Mouse (Mus musculus): ENCODE results near the gene Mgll. TPM values are rescaled to one million over a fixed set of nuclear protein-coding genes. Genes with fewer than 3 reads are reported as not detected.

Gene Mgll
- polyA plus RNA-seq, 1 experiment from 2014 or later: 44.4 TPM

- no peaks in the 10 kb centered on the region for H3K36me3 ChIP-seq
- no peak; the same call in 1 of the 2 replicates for ATAC-seq (replicated peaks; ENCODE audit: insufficient number of reproducible peaks, insufficient read depth, low FRiP score, low read depth)
- 74% methylated on average over 3 of the region's 3 CpGs for WGBS
Measured at GRCm38 (mm10) chr6:88810291-88810690, 86.1 kb downstream of the Mgll start.

DNA sequence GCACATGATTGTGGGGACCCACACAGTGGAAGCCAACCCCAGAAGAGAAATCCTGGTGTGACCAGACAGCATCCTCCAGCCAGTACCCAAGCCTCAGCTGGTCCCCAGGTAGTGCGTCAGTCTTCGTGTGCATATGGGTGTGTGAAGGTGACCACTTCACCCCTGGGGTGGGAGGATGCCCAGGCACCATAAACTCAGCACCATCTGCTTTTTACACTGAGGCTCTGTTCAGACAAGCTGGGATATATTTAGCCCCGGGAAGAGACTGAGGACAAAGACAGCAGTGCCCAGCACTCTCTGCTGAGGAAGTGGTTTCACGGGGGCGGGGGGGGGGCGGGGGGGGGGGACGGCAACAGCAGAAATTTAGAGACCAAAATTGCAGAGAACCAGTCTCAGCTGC, 87.2 kb downstream of the Mgll start:
- Histone ChIP-seq H3K27ac (no peak overlapping the region; the same call in 1 of the 2 replicates), H3K36me3 (no peaks in the 10 kb centered on the region), H3K27me3 (no peaks in the 10 kb centered on the region), H3K9me3 (replicated peaks) (no peaks in the 10 kb centered on the region), H3K4me2 (no peak overlapping the region), H3K4me3 (no peak overlapping the region), H3K4me1 (replicated peaks) (peaks cover 28% of the 10 kb centered on the region), H3K9ac (no peak overlapping the region)
- no peak for ATAC-seq (replicated peaks; ENCODE audit: insufficient number of reproducible peaks, insufficient read depth, low FRiP score, low read depth)
- WGBS: 14% methylated on average over 7 of the region's 7 CpGs

More at GRCm38 (mm10) chr6:88810291-88810690, 86.1 kb downstream of the Mgll start:
- Histone ChIP-seq H3K27me3 (no peaks in the 10 kb centered on the region), H3K4me3 (no peak overlapping the region), H3K9me3 (replicated peaks) (no peaks in the 10 kb centered on the region), H3K4me1 (replicated peaks) (peaks cover 28% of the 10 kb centered on the region), H3K9ac (no peak overlapping the region), H3K27ac (no peak overlapping the region), H3K4me2 (no peak overlapping the region)

GRCm38 (mm10) chr6:88811880-88812400, 87.7 kb downstream of the Mgll start:
- no peaks in the 10 kb centered on the region for H3K36me3 ChIP-seq
- H3K9ac ChIP-seq: no peak overlapping the region
- H3K27me3 ChIP-seq: no peaks in the 10 kb centered on the region
- H3K4me3 ChIP-seq: no peak overlapping the region
- peaks cover 28% of the 10 kb centered on the region for H3K4me1 ChIP-seq (replicated peaks)
- ATAC-seq (replicated peaks; ENCODE audit: insufficient number of reproducible peaks, insufficient read depth, low FRiP score, low read depth): no peak
- WGBS: 45% methylated on average over 7 of the region's 7 CpGs
- H3K9me3 ChIP-seq (replicated peaks): no peaks in the 10 kb centered on the region
- H3K27ac ChIP-seq: peak overlapping the region; percentile 45; the same call in 1 of the 2 replicates
- no peak overlapping the region for H3K4me2 ChIP-seq

DNA sequence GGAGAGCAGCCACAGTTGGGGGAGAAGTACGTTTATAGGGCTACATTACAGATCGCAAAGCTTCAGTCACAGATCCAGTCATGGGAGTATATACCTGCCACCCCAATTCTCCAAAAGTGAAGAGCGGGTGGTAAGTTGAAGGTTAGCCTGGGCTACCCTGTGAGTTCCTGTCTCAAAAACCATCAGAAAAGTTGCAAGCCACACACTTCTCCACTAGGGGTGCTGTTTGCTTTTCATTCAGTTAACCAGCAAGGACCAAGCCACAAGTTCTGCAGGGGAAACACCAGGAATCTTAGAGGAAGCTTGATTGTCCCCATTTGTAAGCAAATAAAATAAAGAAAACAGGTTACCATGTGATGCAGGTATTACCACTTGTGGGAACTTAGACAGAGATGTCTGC, 88.7 kb downstream of the Mgll start:
- H3K36me3 ChIP-seq: no peaks in the 10 kb centered on the region
- no peaks in the 10 kb centered on the region for H3K27me3 ChIP-seq
- H3K4me2 ChIP-seq: no peak overlapping the region
- H3K4me1 ChIP-seq (replicated peaks): peaks cover 28% of the 10 kb centered on the region
- ATAC-seq (replicated peaks; ENCODE audit: insufficient number of reproducible peaks, insufficient read depth, low FRiP score, low read depth): no peak
- H3K9ac ChIP-seq: no peak overlapping the region
- WGBS: 66% methylated on average over 3 of the region's 3 CpGs
- H3K9me3 ChIP-seq (replicated peaks): no peaks in the 10 kb centered on the region
- H3K4me3 ChIP-seq: no peak overlapping the region
- no peak overlapping the region for H3K27ac ChIP-seq

GRCm38 (mm10) chr6:88813832-88814231, 89.6 kb downstream of the Mgll start:
- H3K4me1 ChIP-seq (replicated peaks): peaks cover 28% of the 10 kb centered on the region
- H3K27me3 ChIP-seq: no peaks in the 10 kb centered on the region
- no peak overlapping the region for H3K9ac ChIP-seq
- no peak overlapping the region for H3K4me3 ChIP-seq
- ATAC-seq (replicated peaks; ENCODE audit: insufficient number of reproducible peaks, insufficient read depth, low FRiP score, low read depth): no peak
- 67% methylated on average over 10 of the region's 10 CpGs for WGBS
- H3K4me2 ChIP-seq: no peak overlapping the region
- no peaks in the 10 kb centered on the region for H3K36me3 ChIP-seq
- no peak overlapping the region for H3K27ac ChIP-seq
- H3K9me3 ChIP-seq (replicated peaks): no peaks in the 10 kb centered on the region

- no peak for ATAC-seq (replicated peaks; ENCODE audit: insufficient number of reproducible peaks, insufficient read depth, low FRiP score, low read depth)
- 73% methylated on average over 3 of the region's 3 CpGs for whole genome bisulfite sequencing
- no peak overlapping the region for H3K9ac ChIP-seq
- H3K27ac ChIP-seq: no peak overlapping the region
- H3K4me1 ChIP-seq (replicated peaks): peaks cover 24% of the 10 kb centered on the region
- no peaks in the 10 kb centered on the region for H3K36me3 ChIP-seq
- no peak overlapping the region for H3K4me2 ChIP-seq
- H3K27me3 ChIP-seq: no peaks in the 10 kb centered on the region
- H3K4me3 ChIP-seq: no peak overlapping the region
- no peaks in the 10 kb centered on the region for H3K9me3 ChIP-seq (replicated peaks)
Measured at GRCm38 (mm10) chr6:88815036-88815435, 90.8 kb downstream of the Mgll start.

- Histone ChIP-seq H3K27ac (no peak overlapping the region), H3K4me3 (no peak overlapping the region), H3K27me3 (no peaks in the 10 kb centered on the region), H3K9me3 (replicated peaks) (no peaks in the 10 kb centered on the region), H3K9ac (no peak overlapping the region), H3K36me3 (no peaks in the 10 kb centered on the region), H3K4me2 (no peak overlapping the region), H3K4me1 (replicated peaks) (peaks cover 21% of the 10 kb centered on the region)
- 81% methylated on average over 3 of the region's 3 CpGs for WGBS
- no peak for ATAC-seq (replicated peaks; ENCODE audit: insufficient number of reproducible peaks, insufficient read depth, low FRiP score, low read depth)
Measured at GRCm38 (mm10) chr6:88815489-88815888, 91.3 kb downstream of the Mgll start.

- H3K27ac ChIP-seq: no peak overlapping the region
- no peak overlapping the region for H3K4me2 ChIP-seq
- H3K27me3 ChIP-seq: no peaks in the 10 kb centered on the region
- WGBS: 90% methylated on average over 3 of the region's 3 CpGs
- no peak for ATAC-seq (replicated peaks; ENCODE audit: insufficient number of reproducible peaks, insufficient read depth, low FRiP score, low read depth)
- no peaks in the 10 kb centered on the region for H3K36me3 ChIP-seq
- H3K4me3 ChIP-seq: no peak overlapping the region
- peaks cover 23% of the 10 kb centered on the region for H3K4me1 ChIP-seq (replicated peaks)
- H3K9me3 ChIP-seq (replicated peaks): no peaks in the 10 kb centered on the region
- no peak overlapping the region for H3K9ac ChIP-seq
Measured at GRCm38 (mm10) chr6:88816913-88817312, 92.7 kb downstream of the Mgll start.

DNA sequence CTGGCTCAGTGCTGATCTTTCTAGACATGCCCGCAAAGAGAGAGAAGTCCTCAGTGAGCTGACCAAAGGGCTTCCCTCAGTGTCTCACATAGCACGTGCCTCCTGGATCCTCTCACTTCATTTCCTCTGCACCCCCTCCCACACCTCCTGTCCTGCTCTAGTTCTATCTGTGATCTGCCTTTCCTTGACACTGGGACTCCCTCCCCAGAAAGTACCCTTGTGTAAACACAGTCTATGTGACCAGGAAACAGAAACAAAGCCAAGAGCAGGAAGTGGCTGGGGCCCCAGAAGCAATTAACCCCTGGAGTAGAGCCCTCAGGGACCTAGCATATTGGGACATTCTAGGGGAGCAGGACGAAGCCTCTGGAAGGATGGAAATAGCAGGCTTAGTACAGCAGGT, 96.6 kb downstream of the Mgll start:
- Histone ChIP-seq H3K4me2 (no peak overlapping the region), H3K27ac (0 out of 2 replicates have a peak overlapping the region, but pooled peaks have one; percentile 6), H3K4me3 (no peak overlapping the region), H3K9me3 (replicated peaks) (no peaks in the 10 kb centered on the region), H3K9ac (no peak overlapping the region), H3K27me3 (no peaks in the 10 kb centered on the region), H3K36me3 (no peaks in the 10 kb centered on the region), H3K4me1 (replicated peaks) (peaks cover 19% of the 10 kb centered on the region)
- ATAC-seq (replicated peaks; ENCODE audit: insufficient number of reproducible peaks, insufficient read depth, low FRiP score, low read depth): no peak
- WGBS: 32% methylated on average over 3 of the region's 3 CpGs

- ATAC-seq (replicated peaks; ENCODE audit: insufficient number of reproducible peaks, insufficient read depth, low FRiP score, low read depth): no peak
- H3K4me2 ChIP-seq: no peak overlapping the region
- H3K9me3 ChIP-seq (replicated peaks): no peaks in the 10 kb centered on the region
- H3K27me3 ChIP-seq: no peaks in the 10 kb centered on the region
- no peaks in the 10 kb centered on the region for H3K36me3 ChIP-seq
- 0 out of 2 replicates have a peak overlapping the region, but pooled peaks have one; percentile 6 for H3K27ac ChIP-seq
- peaks cover 22% of the 10 kb centered on the region for H3K4me1 ChIP-seq (replicated peaks)
- WGBS: 86% methylated on average over 6 of the region's 6 CpGs
- no peak overlapping the region for H3K4me3 ChIP-seq
- H3K9ac ChIP-seq: no peak overlapping the region
Measured at GRCm38 (mm10) chr6:88821294-88821693, 97.1 kb downstream of the Mgll start.

- Histone ChIP-seq H3K36me3 (no peaks in the 10 kb centered on the region), H3K9me3 (replicated peaks) (no peaks in the 10 kb centered on the region), H3K4me3 (no peak overlapping the region), H3K27ac (no peak overlapping the region), H3K4me1 (replicated peaks) (peaks cover 28% of the 10 kb centered on the region), H3K27me3 (no peaks in the 10 kb centered on the region), H3K9ac (no peak overlapping the region), H3K4me2 (no peak overlapping the region)
- ATAC-seq (replicated peaks; ENCODE audit: insufficient number of reproducible peaks, insufficient read depth, low FRiP score, low read depth): peak; percentile 21; the same call in 1 of the 2 replicates
- 54% methylated on average over 11 of the region's 11 CpGs for WGBS
Measured at GRCm38 (mm10) chr6:88821901-88822300, 97.7 kb downstream of the Mgll start.

GRCm38 (mm10) chr6:88824183-88824582, 100.0 kb downstream of the Mgll start:
- 60% methylated on average over 7 of the region's 7 CpGs for WGBS
- no peak overlapping the region for H3K9ac ChIP-seq

More at GRCm38 (mm10) chr6:88824183-88824582, 100.0 kb downstream of the Mgll start:
- Histone ChIP-seq H3K4me1 (replicated peaks) (peaks cover 34% of the 10 kb centered on the region), H3K27ac (no peak overlapping the region), H3K9me3 (replicated peaks) (no peaks in the 10 kb centered on the region), H3K36me3 (no peaks in the 10 kb centered on the region), H3K27me3 (no peaks in the 10 kb centered on the region), H3K4me3 (no peak overlapping the region), H3K4me2 (no peak overlapping the region)
- ATAC-seq (replicated peaks; ENCODE audit: insufficient number of reproducible peaks, insufficient read depth, low FRiP score, low read depth): no peak
